Mouse (Mus musculus) small intestine, adult 2 months (tissue): ENCODE measurements around the gene Thap3.

Source experiments
- CTCF ChIP-seq: fragments of 200-500 bp; IDR thresholded peaks from 2 replicates; pipeline ENCODE4 v1.5.1; 2012; ENCODE audit warnings: low read depth, mild to moderate bottlenecking, control low read depth, inconsistent platforms, low read length, moderate library complexity, mixed read lengths; ENCODE audit not compliant: insufficient replicate concordance, insufficient read length; ENCODE audit errors: extremely low read depth
- POLR2A ChIP-seq: fragments of 200-500 bp; IDR thresholded peaks from 2 replicates; pipeline ENCODE4 v1.6.1; 2012; ENCODE audit warnings: low read depth, mild to moderate bottlenecking, control low read depth, inconsistent platforms, low read length, moderate library complexity

DNA sequence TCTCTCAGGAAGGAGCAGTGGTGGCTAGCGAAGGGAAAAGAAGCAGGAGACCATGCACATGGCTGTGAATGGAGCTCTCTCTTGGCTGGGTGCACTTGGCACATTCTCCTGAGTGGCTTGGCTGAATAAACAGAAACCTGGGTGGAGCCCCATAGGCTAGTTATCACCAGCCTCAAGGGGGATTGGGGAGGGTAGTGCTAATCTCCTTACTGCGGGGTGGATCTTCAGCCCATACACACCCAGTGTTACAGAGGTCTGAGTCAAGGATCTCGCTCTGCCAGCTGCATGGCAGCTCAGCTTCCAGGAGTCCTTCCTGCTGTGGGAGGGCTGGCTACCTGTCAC is 28.3 kb downstream of the Thap3 start:
- no peak for TF ChIP-seq CTCF
- no peak for TF ChIP-seq POLR2A
